Mouse (Mus musculus) ES-Bruce4 (cell line): ENCODE data around the gene Tiam1. TPM values are rescaled to one million over a fixed set of nuclear protein-coding genes. Genes with fewer than 3 reads are reported as not detected.

ENCODE experiments used
- H3K27ac ChIP-seq: 2 replicates; pipeline ENCODE4 v1.5.1; 2012; ENCODE audit warnings: low read length, inconsistent platforms; ENCODE audit not compliant: insufficient read depth
- H3K27me3 ChIP-seq: 2 replicates; pipeline ENCODE4 v1.6.1; 2012; ENCODE audit warnings: mild to moderate bottlenecking, low read length, inconsistent platforms; ENCODE audit not compliant: control insufficient read depth, poor library complexity, insufficient read depth, severe bottlenecking
- H3K36me3 ChIP-seq: 2 replicates; pipeline ENCODE4 v1.6.1; 2012; ENCODE audit warnings: inconsistent platforms, mild to moderate bottlenecking, low read length, moderate library complexity; ENCODE audit not compliant: control insufficient read depth, poor library complexity, insufficient read depth, severe bottlenecking
- H3K4me1 ChIP-seq: one replicate; pipeline ENCODE4 v1.8.1; 2011; ENCODE audit warnings: low read length; ENCODE audit not compliant: control insufficient read depth, insufficient read depth
- H3K4me3 ChIP-seq: 2 replicates; pipeline ENCODE4 v1.5.1; 2011; ENCODE audit warnings: low read depth, mild to moderate bottlenecking, low read length
- H3K9ac ChIP-seq: 2 replicates; pipeline ENCODE4 v1.6.1; 2012; ENCODE audit warnings: low read depth, mild to moderate bottlenecking, inconsistent platforms; ENCODE audit not compliant: poor library complexity, severe bottlenecking
- H3K9me3 ChIP-seq: replicated peaks from 2 replicates; pipeline ENCODE4 v1.6.1; 2012; ENCODE audit warnings: mild to moderate bottlenecking, low read length, inconsistent platforms; ENCODE audit not compliant: control insufficient read depth, poor library complexity, insufficient read depth, severe bottlenecking
- CTCF ChIP-seq: IDR thresholded peaks from one replicate; pipeline ENCODE4 v1.8.1; 2011; ENCODE audit warnings: low read depth, low read length
- EP300 ChIP-seq: IDR thresholded peaks from 2 replicates; pipeline ENCODE4 v1.6.1; 2011; ENCODE audit warnings: low read depth, low read length; ENCODE audit not compliant: insufficient read depth
- POLR2A ChIP-seq: IDR thresholded peaks from one replicate; pipeline ENCODE4 v1.8.1; 2011; ENCODE audit warnings: low read length; ENCODE audit not compliant: insufficient read depth
- polyA plus RNA-seq: library from polyadenylated mRNA; stranded (reverse); fragments of >200 nt; gene quantifications from 2 replicates; pipeline ENCODE4 v1.2.4, GENCODE M21; 2011; ENCODE audit warnings: low read depth; ENCODE audit not compliant: missing spikeins, insufficient read depth, insufficient read length

Gene Tiam1
- polyA plus RNA-seq, 1 experiment: 24.4 TPM

DNA sequence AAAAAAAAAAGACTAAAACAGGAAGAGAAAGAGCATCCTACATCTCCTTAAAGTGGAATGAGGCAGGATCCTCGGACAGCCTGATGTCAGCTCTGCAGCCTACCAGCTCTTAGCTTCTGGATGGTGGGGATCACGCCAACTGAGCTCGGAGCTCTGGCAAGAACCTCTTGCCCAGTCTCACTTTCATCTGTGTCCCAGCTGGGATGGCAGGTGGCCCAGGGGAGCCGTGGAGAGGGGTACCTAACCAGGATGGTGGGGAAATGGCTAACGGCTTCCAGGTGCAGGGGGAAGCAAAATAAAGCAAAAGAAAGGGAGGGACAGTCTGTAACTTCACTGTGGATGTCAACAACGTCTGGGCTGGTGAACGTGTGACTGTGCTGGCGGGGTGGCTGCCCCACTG, 337.6 kb downstream of the Tiam1 start:
- Histone ChIP-seq H3K27ac (no peak overlapping the region), H3K4me1 (no peaks in the 10 kb centered on the region), H3K4me3 (no peak overlapping the region), H3K9me3 (no peaks in the 10 kb centered on the region), H3K36me3 (peaks cover 3% of the 10 kb centered on the region; the same call in 1 of the 2 replicates), H3K9ac (no peak overlapping the region), H3K27me3 (no peaks in the 10 kb centered on the region)
- no peak for TF ChIP-seq CTCF
- no peak for TF ChIP-seq POLR2A
- no peak for TF ChIP-seq EP300

DNA sequence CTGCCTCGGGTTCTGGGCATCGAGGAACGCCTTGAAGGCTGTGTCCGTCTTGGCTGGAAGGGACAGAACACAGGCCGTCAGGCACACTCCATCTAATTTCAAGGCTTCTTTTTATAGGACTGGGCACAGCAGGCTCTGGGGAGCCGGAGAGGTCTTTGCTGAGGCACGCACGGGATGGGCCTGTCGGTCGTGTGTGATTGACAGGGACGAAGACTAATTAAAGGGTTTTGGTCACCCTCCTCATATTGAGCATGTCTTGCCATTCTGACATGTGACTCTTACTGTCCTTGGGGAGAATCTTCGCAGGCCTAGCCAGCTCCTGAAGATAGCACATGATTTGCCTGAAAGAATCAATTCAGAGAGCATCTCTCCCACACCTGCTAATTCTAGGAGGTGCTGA, 338.4 kb downstream of the Tiam1 start:
- Histone ChIP-seq H3K9ac (no peak overlapping the region), H3K4me3 (no peak overlapping the region)

DNA sequence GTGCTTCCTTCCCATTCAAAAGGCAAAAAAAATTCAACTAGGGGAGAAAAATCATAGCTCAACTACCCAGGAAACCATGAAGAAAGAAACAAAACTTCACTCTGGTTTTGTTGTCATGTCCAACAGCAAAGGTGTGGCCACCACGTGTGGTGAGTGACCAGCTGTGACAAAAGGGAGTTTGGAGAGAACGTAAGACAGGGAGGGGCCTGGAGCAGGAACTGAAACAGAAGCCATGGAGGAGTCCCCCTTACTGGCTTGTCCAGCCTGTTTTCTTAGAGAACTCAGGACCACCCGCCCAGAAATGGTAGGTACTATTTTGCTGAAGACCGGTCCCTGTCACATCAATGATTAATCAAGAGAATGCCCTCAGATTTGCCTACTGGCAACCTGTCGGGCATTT, 342.1 kb downstream of the Tiam1 start:
- no peak for TF ChIP-seq POLR2A
- TF ChIP-seq EP300: no peak
- TF ChIP-seq CTCF: no peak
- no peaks in the 10 kb centered on the region for H3K27me3 ChIP-seq
- H3K4me1 ChIP-seq: no peaks in the 10 kb centered on the region
- H3K4me3 ChIP-seq: no peak overlapping the region
- peaks cover 3% of the 10 kb centered on the region; the same call in 1 of the 2 replicates for H3K36me3 ChIP-seq
- no peak overlapping the region for H3K27ac ChIP-seq
- no peaks in the 10 kb centered on the region for H3K9me3 ChIP-seq
- no peak overlapping the region for H3K9ac ChIP-seq

More for the DNA sequence above, 338.4 kb downstream of the Tiam1 start:
- no peaks in the 10 kb centered on the region for H3K27me3 ChIP-seq
- H3K36me3 ChIP-seq: peaks cover 3% of the 10 kb centered on the region; the same call in 1 of the 2 replicates
- H3K9me3 ChIP-seq: no peaks in the 10 kb centered on the region
- no peaks in the 10 kb centered on the region for H3K4me1 ChIP-seq
- TF ChIP-seq POLR2A: no peak
- no peak for TF ChIP-seq EP300
- TF ChIP-seq CTCF: no peak
- H3K27ac ChIP-seq: no peak overlapping the region

DNA sequence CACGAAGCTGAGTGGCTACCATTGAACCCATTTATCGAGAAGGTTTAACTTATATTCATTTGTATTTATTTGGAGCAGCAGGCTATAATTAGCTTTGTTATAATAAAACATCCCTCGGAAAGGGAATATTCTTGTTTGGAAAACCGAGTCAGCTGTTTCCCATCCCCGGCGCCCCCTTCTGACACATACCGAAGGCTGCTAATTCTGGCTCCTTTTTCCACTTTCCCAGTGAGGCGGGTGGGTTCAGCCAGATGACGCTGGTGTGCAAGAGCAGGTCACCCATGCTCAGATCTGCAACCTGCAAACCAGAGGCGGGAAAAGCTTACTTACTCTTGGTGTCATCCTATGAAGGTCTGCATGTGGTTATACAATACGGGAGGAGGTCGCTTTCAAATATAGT, 343.8 kb downstream of the Tiam1 start:
- no peaks in the 10 kb centered on the region for H3K4me1 ChIP-seq
- H3K4me3 ChIP-seq: no peak overlapping the region
- H3K9ac ChIP-seq: no peak overlapping the region
- H3K27me3 ChIP-seq: no peaks in the 10 kb centered on the region
- H3K27ac ChIP-seq: no peak overlapping the region
- H3K9me3 ChIP-seq: no peaks in the 10 kb centered on the region
- TF ChIP-seq EP300: no peak
- no peak for TF ChIP-seq POLR2A
- no peak for TF ChIP-seq CTCF
- H3K36me3 ChIP-seq: peaks cover 3% of the 10 kb centered on the region; the same call in 1 of the 2 replicates

DNA sequence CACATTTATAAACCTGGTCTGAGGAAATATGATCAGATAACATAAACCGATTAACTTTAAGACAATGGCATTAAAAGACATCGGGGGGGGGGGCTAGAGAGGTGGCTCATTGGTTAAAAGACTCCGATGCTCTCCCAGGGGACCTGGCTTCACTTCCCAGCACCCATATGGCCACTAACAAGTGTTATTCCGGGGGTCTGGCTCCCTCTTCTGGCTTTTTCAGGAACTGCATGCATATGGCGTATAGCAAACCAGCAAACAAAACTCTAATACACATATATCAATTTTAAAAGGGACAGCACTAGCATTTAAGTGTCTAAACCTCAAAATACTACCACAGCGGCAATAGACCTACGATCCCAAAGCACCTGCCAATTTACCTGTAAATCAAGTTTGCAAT, 347.0 kb downstream of the Tiam1 start:
- H3K27me3 ChIP-seq: no peaks in the 10 kb centered on the region

DNA sequence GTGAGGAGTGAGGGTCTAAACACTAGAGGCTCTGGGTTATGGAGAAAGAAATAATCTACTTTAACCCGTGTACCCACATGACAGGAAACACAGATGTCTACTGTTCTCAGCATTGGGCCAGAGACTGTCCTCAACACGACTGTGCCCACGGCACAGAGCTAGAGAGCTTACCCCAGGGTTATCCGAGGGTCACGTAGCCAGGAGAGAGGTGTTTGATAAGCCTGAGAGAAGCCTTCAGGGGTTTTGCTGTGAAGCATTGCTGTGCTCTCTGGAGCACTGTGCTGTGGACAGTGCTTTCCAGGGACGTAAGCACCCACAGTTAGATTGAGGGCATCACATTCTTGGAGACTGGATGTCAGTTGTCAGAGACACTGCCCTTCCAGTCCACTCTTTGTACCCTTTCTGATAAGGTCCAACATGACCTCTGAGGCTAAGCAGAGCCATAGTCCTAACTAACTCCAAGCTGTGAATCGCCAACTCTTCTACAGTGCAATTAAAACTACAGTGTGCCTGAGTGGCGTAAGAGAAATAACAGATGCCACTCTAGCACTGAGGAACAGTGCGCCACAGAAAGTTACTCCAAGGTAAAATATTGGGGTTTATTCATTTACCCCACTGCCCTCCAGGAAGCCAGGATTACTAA, 353.7 kb downstream of the Tiam1 start:
- no peaks in the 10 kb centered on the region for H3K36me3 ChIP-seq
- TF ChIP-seq POLR2A (no peak), CTCF (no peak), EP300 (no peak)
- no peaks in the 10 kb centered on the region for H3K27me3 ChIP-seq
- no peak overlapping the region for H3K9ac ChIP-seq
- H3K9me3 ChIP-seq: no peaks in the 10 kb centered on the region
- no peaks in the 10 kb centered on the region for H3K4me1 ChIP-seq
- no peak overlapping the region for H3K4me3 ChIP-seq
- no peak overlapping the region for H3K27ac ChIP-seq

More for the DNA sequence above, 347.0 kb downstream of the Tiam1 start:
- Histone ChIP-seq H3K9ac (no peak overlapping the region), H3K36me3 (no peaks in the 10 kb centered on the region), H3K4me1 (no peaks in the 10 kb centered on the region), H3K27ac (no peak overlapping the region), H3K4me3 (no peak overlapping the region), H3K9me3 (no peaks in the 10 kb centered on the region)
- no peak for TF ChIP-seq EP300
- no peak for TF ChIP-seq POLR2A
- TF ChIP-seq CTCF: peak; percentile 41
